Mouse (Mus musculus): Measurements from ENCODE around the gene Zyg11b. TPM values are rescaled to one million over a fixed set of nuclear protein-coding genes. Genes with fewer than 3 reads are reported as not detected.

Gene Zyg11b
- polyA plus RNA-seq, 1 experiment from 2014 or later, result 5.2 TPM

- H3K36me3 ChIP-seq (ENCODE audit: insufficient read depth, low read length), result peaks cover 32% of the 10 kb centered on the region
- TF ChIP-seq CTCF (IDR thresholded peaks at IDR 0.05), result no peak
- TF ChIP-seq EP300 (IDR thresholded peaks at IDR 0.05), result no peak
These were observed 67.2 kb downstream of the Zyg11b start for GRCm38 (mm10) chr4:108233654-108234053.

GRCm38 (mm10) chr4:108225341-108225872 is 75.5 kb downstream of the Zyg11b start:
- H3K9me3 ChIP-seq (ENCODE audit: low read length), result no peaks in the 10 kb centered on the region
- no peak overlapping the region for H3K9ac ChIP-seq (replicated peaks; ENCODE audit: low read depth)
- H3K36me3 ChIP-seq (ENCODE audit: insufficient read depth, low read length), result no peaks in the 10 kb centered on the region
- H3K4me3 ChIP-seq (ENCODE audit: low read depth, low read length), result no peak overlapping the region
- no peak overlapping the region for H3K4me2 ChIP-seq (replicated peaks; ENCODE audit: low read depth, low read length)
- no peak overlapping the region for H3K27ac ChIP-seq (ENCODE audit: low read length)
- DNase-seq (ENCODE audit: low spot score), result peak; percentile 30
- H3K4me1 ChIP-seq (ENCODE audit: insufficient read depth, low read depth, low read length), result no peaks in the 10 kb centered on the region
- TF ChIP-seq CTCF (IDR thresholded peaks at IDR 0.05), result no peak
- TF ChIP-seq EP300 (IDR thresholded peaks at IDR 0.05), result no peak
- no peaks in the 10 kb centered on the region for H3K27me3 ChIP-seq (replicated peaks; ENCODE audit: insufficient read depth, low read length)
- ATAC-seq, result no peak
- 43% methylated on average over 3 of the region's 3 CpGs for WGBS

More at GRCm38 (mm10) chr4:108233654-108234053, 67.2 kb downstream of the Zyg11b start:
- no peak overlapping the region for H3K4me3 ChIP-seq (ENCODE audit: low read depth, low read length)
- ATAC-seq (no peak), DNase-seq (ENCODE audit: low spot score) (no peak)
- 90% methylated on average over 3 of the region's 3 CpGs for WGBS
- no peaks in the 10 kb centered on the region for H3K9me3 ChIP-seq (ENCODE audit: low read length)
- H3K27ac ChIP-seq (ENCODE audit: low read length), result no peak overlapping the region
- H3K9ac ChIP-seq (replicated peaks; ENCODE audit: low read depth), result no peak overlapping the region
- H3K4me2 ChIP-seq (replicated peaks; ENCODE audit: low read depth, low read length), result no peak overlapping the region
- H3K27me3 ChIP-seq (replicated peaks; ENCODE audit: insufficient read depth, low read length), result no peaks in the 10 kb centered on the region
- H3K4me1 ChIP-seq (ENCODE audit: insufficient read depth, low read depth, low read length), result no peaks in the 10 kb centered on the region

- WGBS, result 88% methylated on average over 5 of the region's 5 CpGs
- TF ChIP-seq CTCF (IDR thresholded peaks at IDR 0.05) (no peak), EP300 (IDR thresholded peaks at IDR 0.05) (no peak)
- DNase-seq (ENCODE audit: low spot score) (no peak), ATAC-seq (no peak)
- H3K4me3 ChIP-seq (ENCODE audit: low read depth, low read length), result no peak overlapping the region
- H3K36me3 ChIP-seq (ENCODE audit: insufficient read depth, low read length), result no peaks in the 10 kb centered on the region
- no peak overlapping the region for H3K4me2 ChIP-seq (replicated peaks; ENCODE audit: low read depth, low read length)
- H3K9me3 ChIP-seq (ENCODE audit: low read length), result no peaks in the 10 kb centered on the region
- H3K9ac ChIP-seq (replicated peaks; ENCODE audit: low read depth), result no peak overlapping the region
- H3K4me1 ChIP-seq (ENCODE audit: insufficient read depth, low read depth, low read length), result no peaks in the 10 kb centered on the region
- no peak overlapping the region for H3K27ac ChIP-seq (ENCODE audit: low read length)
- peaks cover 13% of the 10 kb centered on the region; the same call in 1 of the 2 replicates for H3K27me3 ChIP-seq (replicated peaks; ENCODE audit: insufficient read depth, low read length)
These were observed 78.4 kb downstream of the Zyg11b start for GRCm38 (mm10) chr4:108222507-108222906.

GRCm38 (mm10) chr4:108219019-108219418 is 81.9 kb downstream of the Zyg11b start:
- no peaks in the 10 kb centered on the region for H3K9me3 ChIP-seq (ENCODE audit: low read length)
- DNase-seq (ENCODE audit: low spot score), result peak; percentile 35
- H3K9ac ChIP-seq (replicated peaks; ENCODE audit: low read depth), result no peak overlapping the region
- no peak overlapping the region for H3K4me3 ChIP-seq (ENCODE audit: low read depth, low read length)
- ATAC-seq, result no peak
- no peaks in the 10 kb centered on the region for H3K36me3 ChIP-seq (ENCODE audit: insufficient read depth, low read length)
- TF ChIP-seq EP300 (IDR thresholded peaks at IDR 0.05) (no peak), CTCF (IDR thresholded peaks at IDR 0.05) (no peak)
- H3K27ac ChIP-seq (ENCODE audit: low read length), result no peak overlapping the region
- H3K4me2 ChIP-seq (replicated peaks; ENCODE audit: low read depth, low read length), result no peak overlapping the region
- no peaks in the 10 kb centered on the region for H3K4me1 ChIP-seq (ENCODE audit: insufficient read depth, low read depth, low read length)
- peaks cover 17% of the 10 kb centered on the region; the same call in 1 of the 2 replicates for H3K27me3 ChIP-seq (replicated peaks; ENCODE audit: insufficient read depth, low read length)
- 7% methylated on average over 9 of the region's 9 CpGs for WGBS

GRCm38 (mm10) chr4:108217332-108218179 is 83.3 kb downstream of the Zyg11b start, which contains the start of gene Zyg11a:
Gene Zyg11a, minus strand, starts transcription at chr4:108218048.
- Histone ChIP-seq H3K27me3 (replicated peaks; ENCODE audit: insufficient read depth, low read length) (peaks cover 17% of the 10 kb centered on the region; the same call in 1 of the 2 replicates), H3K9ac (replicated peaks; ENCODE audit: low read depth) (no peak within 1 kb of the TSS), H3K4me3 (ENCODE audit: low read depth, low read length) (peak within 1 kb of the TSS; percentile 36), H3K27ac (ENCODE audit: low read length) (no peak within 1 kb of the TSS), H3K9me3 (ENCODE audit: low read length) (no peaks in the 10 kb centered on the region), H3K36me3 (ENCODE audit: insufficient read depth, low read length) (no peaks in the 10 kb centered on the region), H3K4me1 (ENCODE audit: insufficient read depth, low read depth, low read length) (no peaks in the 10 kb centered on the region), H3K4me2 (replicated peaks; ENCODE audit: low read depth, low read length) (peak within 1 kb of the TSS; percentile 63)
- TF ChIP-seq CTCF (IDR thresholded peaks at IDR 0.05), result no peak
- TF ChIP-seq EP300 (IDR thresholded peaks at IDR 0.05), result no peak
- 3% methylated on average over 62 of the region's 107 CpGs for WGBS
- DNase-seq (ENCODE audit: low spot score) (no peak), ATAC-seq (peak; percentile 61)

- no peak overlapping the region for H3K27ac ChIP-seq (ENCODE audit: low read length)
- WGBS, result 79% methylated on average over 2 of the region's 2 CpGs
- ATAC-seq (no peak), DNase-seq (ENCODE audit: low spot score) (no peak)
- H3K4me2 ChIP-seq (replicated peaks; ENCODE audit: low read depth, low read length), result no peak overlapping the region
- TF ChIP-seq CTCF (IDR thresholded peaks at IDR 0.05) (no peak), EP300 (IDR thresholded peaks at IDR 0.05) (no peak)
- H3K9me3 ChIP-seq (ENCODE audit: low read length), result no peaks in the 10 kb centered on the region
- no peak overlapping the region for H3K4me3 ChIP-seq (ENCODE audit: low read depth, low read length)
- H3K36me3 ChIP-seq (ENCODE audit: insufficient read depth, low read length), result no peaks in the 10 kb centered on the region
- peaks cover 8% of the 10 kb centered on the region; the same call in 1 of the 2 replicates for H3K27me3 ChIP-seq (replicated peaks; ENCODE audit: insufficient read depth, low read length)
- H3K4me1 ChIP-seq (ENCODE audit: insufficient read depth, low read depth, low read length), result no peaks in the 10 kb centered on the region
- H3K9ac ChIP-seq (replicated peaks; ENCODE audit: low read depth), result no peak overlapping the region
These were observed 87.9 kb downstream of the Zyg11b start for GRCm38 (mm10) chr4:108213023-108213422.

All from lung, postnatal 0 days (tissue).